Mouse (Mus musculus) olfactory bulb, adult 2 months (tissue): ENCODE measurements around the gene Camta2.

Experiments used
- CTCF ChIP-seq: fragments of 200-500 bp; IDR thresholded peaks from 2 replicates; pipeline ENCODE4 v1.5.1; 2012; ENCODE audit warnings: low read depth, mild to moderate bottlenecking, low read length, moderate library complexity; ENCODE audit not compliant: insufficient read depth
- POLR2A ChIP-seq: fragments of 200-500 bp; IDR thresholded peaks from 2 replicates; pipeline ENCODE4 v1.6.1; 2012; ENCODE audit warnings: mild to moderate bottlenecking, low read depth, low read length, moderate library complexity; ENCODE audit not compliant: insufficient read depth

DNA sequence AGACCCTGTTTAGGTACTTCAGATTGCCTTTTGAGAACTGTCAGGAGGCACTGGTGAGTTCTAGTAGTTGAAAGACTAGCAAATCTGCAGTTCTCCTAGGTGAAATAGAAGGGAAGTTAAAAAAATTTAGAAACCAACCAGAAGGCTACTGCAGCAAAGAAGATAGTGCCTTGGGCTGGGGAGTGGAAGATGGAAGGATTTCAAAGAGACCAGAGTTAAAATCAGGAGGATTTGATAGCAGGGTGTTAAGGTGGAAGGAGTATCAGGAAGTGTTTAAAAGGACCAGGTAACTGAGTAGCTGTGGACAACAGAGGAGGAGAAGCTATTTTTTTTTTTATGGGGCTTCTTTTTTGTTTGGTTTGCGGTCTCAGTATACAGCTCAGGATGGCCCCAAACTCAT is 50.1 kb downstream of the Camta2 start:
- TF ChIP-seq POLR2A (no peak), CTCF (no peak)
